Mouse (Mus musculus) CH12.LX (cell line): ENCODE measurements at regions not wholly inside any gene's neighbourhood (a gene's known extent, or its start where the extent isn't known, plus 50 kb on each side); places are given as distances from the start of the nearest gene placed in this dataset.

Experiments used
- DNase-seq: peaks from one replicate; pipeline ENCODE4 v3.0.0-alpha.2; 2013; ENCODE audit errors: extremely low read depth
- H3K27ac ChIP-seq: 2 replicates; pipeline ENCODE4 v1.5.1; 2012; ENCODE audit warnings: low read depth, mild to moderate bottlenecking, control low read depth, moderate library complexity; ENCODE audit not compliant: insufficient read depth
- H3K27me3 ChIP-seq: replicated peaks from 2 replicates; pipeline ENCODE3; 2012; ENCODE audit warnings: inconsistent platforms
- H3K36me3 ChIP-seq, 2 experiments: replicated peaks in 1 of 2; 2 replicates each; pipeline versions ENCODE3 to v1.6.1; 2012; ENCODE audit warnings: inconsistent platforms in 1 of 2, low read length in 1 of 2, mild to moderate bottlenecking in 1 of 2, mixed read lengths in 1 of 2, moderate library complexity in 1 of 2; ENCODE audit not compliant: control insufficient read depth in 1 of 2, insufficient read depth in 1 of 2
- H3K4me1 ChIP-seq, 2 experiments: 2 replicates each; pipeline ENCODE4 v1.6.1; 2012; ENCODE audit warnings: inconsistent platforms in 1 of 2, moderate library complexity in 1 of 2; ENCODE audit not compliant: insufficient read depth in 2 of 2, control insufficient read depth in 1 of 2
- H3K4me2 ChIP-seq: 2 replicates; pipeline ENCODE4 v1.6.1; 2012; ENCODE audit warnings: low read depth, mild to moderate bottlenecking, control low read depth; ENCODE audit not compliant: poor library complexity, insufficient read depth, severe bottlenecking
- H3K4me3 ChIP-seq, 3 experiments: fragments of 150-350 bp in 1 of 3; sonication (generic) in 1 of 3; replicated peaks in 1 of 3; 2 replicates each; pipeline versions ENCODE3 to v1.5.1; 2011 to 2012; ENCODE audit warnings: low read depth in 2 of 3, low read length in 2 of 3, mild to moderate bottlenecking in 2 of 3, moderate library complexity in 2 of 3, control low read depth in 1 of 3, improper control_type of control experiment in 1 of 3, inconsistent platforms in 1 of 3, mixed read lengths in 1 of 3; ENCODE audit not compliant: poor library complexity in 1 of 3
- H3K79me2 ChIP-seq: replicated peaks from 2 replicates; pipeline ENCODE4 v1.6.1; 2012; ENCODE audit warnings: mild to moderate bottlenecking, moderate library complexity; ENCODE audit not compliant: control insufficient read depth, poor library complexity, insufficient read depth, severe bottlenecking; ENCODE audit errors: extremely low read depth
- H3K9ac ChIP-seq: 2 replicates; pipeline ENCODE4 v1.6.1; 2012; ENCODE audit warnings: low read depth, mild to moderate bottlenecking, control low read depth, moderate library complexity; ENCODE audit not compliant: insufficient read depth
- H3K9me3 ChIP-seq: replicated peaks from 2 replicates; pipeline ENCODE3; 2012; ENCODE audit warnings: low read length, inconsistent platforms, mixed read lengths
- BHLHE40 ChIP-seq: IDR thresholded peaks from 2 replicates; pipeline ENCODE4 v1.6.1; 2011; ENCODE audit warnings: mild to moderate bottlenecking, low read depth, low read length, improper control_type of control experiment
- CTCF ChIP-seq, 2 experiments: IDR thresholded peaks in 1 of 2; conservative IDR thresholded peaks in 1 of 2; 2 replicates each; pipeline ENCODE4 v1.5.1; 2011 to 2012; ENCODE audit warnings: low read depth in 2 of 2, low read length in 2 of 2, improper control_type of control experiment in 1 of 2, inconsistent platforms in 1 of 2, mild to moderate bottlenecking in 1 of 2, moderate library complexity in 1 of 2
- E2F4 ChIP-seq: IDR thresholded peaks from 2 replicates; pipeline ENCODE4 v1.6.1; 2011; ENCODE audit warnings: low read depth, low read length, improper control_type of control experiment; ENCODE audit not compliant: insufficient replicate concordance
- ELF1 ChIP-seq: IDR thresholded peaks from 2 replicates; pipeline ENCODE4 v1.6.1; 2014; ENCODE audit warnings: low read depth, mild to moderate bottlenecking, inconsistent platforms, low read length, improper control_type of control experiment
- ETS1 ChIP-seq: conservative IDR thresholded peaks from 2 replicates; pipeline ENCODE4 v1.6.1; 2012; ENCODE audit warnings: low read depth, mild to moderate bottlenecking, inconsistent platforms, low read length, improper control_type of control experiment, moderate library complexity
- GABPA ChIP-seq: IDR thresholded peaks from 2 replicates; pipeline ENCODE4 v1.6.1; 2012; ENCODE audit warnings: low read depth, low read length, improper control_type of control experiment, inconsistent platforms; ENCODE audit not compliant: insufficient replicate concordance
- HCFC1 ChIP-seq: IDR thresholded peaks from 2 replicates; pipeline ENCODE4 v1.6.1; 2012; ENCODE audit warnings: low read depth, mild to moderate bottlenecking, inconsistent platforms, low read length, improper control_type of control experiment
- JUND ChIP-seq: conservative IDR thresholded peaks from 2 replicates; pipeline ENCODE4 v1.6.1; 2011; ENCODE audit warnings: low read depth, low read length, improper control_type of control experiment
- MAZ ChIP-seq: IDR thresholded peaks from 2 replicates; pipeline ENCODE4 v1.6.1; 2012; ENCODE audit warnings: low read depth, mild to moderate bottlenecking, inconsistent platforms, low read length, improper control_type of control experiment, moderate library complexity
- MEF2A ChIP-seq: IDR thresholded peaks from 2 replicates; pipeline ENCODE4 v1.6.1; 2014; ENCODE audit warnings: low read depth, mild to moderate bottlenecking, inconsistent platforms, low read length, improper control_type of control experiment, borderline replicate concordance
- MXI1 ChIP-seq: IDR thresholded peaks from 2 replicates; pipeline ENCODE4 v1.6.1; 2011; ENCODE audit warnings: mild to moderate bottlenecking, low read depth, low read length, improper control_type of control experiment
- PAX5 ChIP-seq: IDR thresholded peaks from 2 replicates; pipeline ENCODE4 v1.6.1; 2012; ENCODE audit warnings: low read length, inconsistent platforms, mixed read lengths
- POLR2A ChIP-seq: IDR thresholded peaks from 2 replicates; pipeline ENCODE4 v1.6.1; 2011; ENCODE audit warnings: low read depth, mild to moderate bottlenecking, improper control_type of control experiment, low read length
- SIN3A ChIP-seq: IDR thresholded peaks from 2 replicates; pipeline ENCODE4 v1.6.1; 2012; ENCODE audit warnings: low read length, improper control_type of control experiment, inconsistent platforms
- SMC3 ChIP-seq: IDR thresholded peaks from 2 replicates; pipeline ENCODE4 v1.6.1; 2011; ENCODE audit warnings: low read depth, low read length, improper control_type of control experiment
- TBP ChIP-seq: conservative IDR thresholded peaks from 2 replicates; pipeline ENCODE4 v1.6.1; 2011; ENCODE audit warnings: low read depth, low read length, improper control_type of control experiment
- UBTF ChIP-seq: IDR thresholded peaks from 2 replicates; pipeline ENCODE4 v1.6.1; 2012; ENCODE audit warnings: low read depth, mild to moderate bottlenecking, inconsistent platforms, low read length, improper control_type of control experiment, moderate library complexity
- ZC3H11A ChIP-seq: IDR thresholded peaks from 2 replicates; pipeline ENCODE4 v1.6.1; 2012; ENCODE audit warnings: low read depth, mild to moderate bottlenecking, inconsistent platforms, low read length, improper control_type of control experiment
- ZKSCAN1 ChIP-seq: IDR thresholded peaks from 2 replicates; pipeline ENCODE4 v1.6.1; 2012; ENCODE audit warnings: low read depth, inconsistent platforms, low read length, improper control_type of control experiment, borderline replicate concordance
- ZMIZ1 ChIP-seq: IDR thresholded peaks from 2 replicates; pipeline ENCODE4 v1.6.1; 2012; ENCODE audit warnings: low read depth, mild to moderate bottlenecking, inconsistent platforms, low read length, improper control_type of control experiment
- dilution Hi-C: fragments of 300-500 bp; cut with MboI; formaldehyde crosslinking; loops from 2 replicates; pipeline ENCODE4 v1.14.3; 2020; ENCODE audit warnings: low sequenced_read_pairs; ENCODE audit not compliant: extremely low pct_unique_long_range_greater_than_20kb, extremely low pct_ligation_motif_present
- in situ Hi-C: fragments of 300-500 bp; cut with MboI; formaldehyde crosslinking; loops from 3 replicates; pipeline ENCODE4 v1.14.3; 2019; ENCODE audit warnings: low sequenced_read_pairs, low pct_ligation_motif_present, low pct_unique_long_range_greater_than_20kb, mixed read lengths

GRCm38 (mm10) chr5:93353101-93353500 lies 86.0 kb downstream of the Ccng2 start:
- TF ChIP-seq MXI1, result no peak
- no peak for TF ChIP-seq SIN3A
- no peak for TF ChIP-seq E2F4
- no peak for TF ChIP-seq GABPA
- no peak for TF ChIP-seq ELF1
- no peak for TF ChIP-seq SMC3
- no peak for TF ChIP-seq MAZ
- no peak for TF ChIP-seq CTCF (conservative IDR thresholded peaks at IDR 0.05 in 1 of 2, IDR thresholded peaks at IDR 0.05 in 1 of 2; ENCODE audit: low read depth in 2 of 2, low read length in 2 of 2)
- no peak for TF ChIP-seq ETS1
- no peak for TF ChIP-seq JUND
- TF ChIP-seq PAX5, result no peak
- no peak for TF ChIP-seq ZMIZ1
- no peak for TF ChIP-seq POLR2A
- TF ChIP-seq TBP, result no peak
- TF ChIP-seq MEF2A, result no peak
- no peak for TF ChIP-seq UBTF
- no peak for TF ChIP-seq BHLHE40
- TF ChIP-seq HCFC1, result no peak
- TF ChIP-seq ZC3H11A, result no peak
- no peak for TF ChIP-seq ZKSCAN1
- Histone ChIP-seq H3K9me3 (no peaks in the 10 kb centered on the region), H3K79me2 (no peaks in the 10 kb centered on the region), H3K27ac (no peak overlapping the region), H3K36me3 (no peaks in the 10 kb centered on the region), H3K4me3 (no peak overlapping the region), H3K4me2 (no peak overlapping the region), H3K4me1 (no peaks in the 10 kb centered on the region), H3K27me3 (peaks cover 15% of the 10 kb centered on the region), H3K9ac (no peak overlapping the region)
- dilution Hi-C loops, result no loop called here
- DNase-seq, result no peak
- in situ Hi-C loops, result no loop called here
